Mouse (Mus musculus) heart, embryonic 16.5 days (tissue): ENCODE measurements around the gene Hdac11. TPM values are rescaled to one million over a fixed set of nuclear protein-coding genes. Genes with fewer than 3 reads are reported as not detected.

Experiments
- ATAC-seq: fragments of 200-750 bp; cut with Nextera tagmentation; replicated peaks from 2 replicates; pipeline ENCODE4 v1.8.0; 2017; ENCODE audit warnings: moderate number of reproducible peaks; ENCODE audit not compliant: insufficient read depth, low FRiP score; ENCODE audit errors: extremely low read depth
- H3K27ac ChIP-seq: fragments of 300-500 bp; sonication (generic); 2 replicates; pipeline ENCODE4 v1.5.1; 2014; ENCODE audit warnings: mild to moderate bottlenecking, low read length, control low read depth, moderate library complexity
- H3K27me3 ChIP-seq: fragments of 300-500 bp; sonication (generic); 2 replicates; pipeline ENCODE4 v1.6.1; 2014; ENCODE audit warnings: low read length, mixed read lengths; ENCODE audit not compliant: control insufficient read depth, insufficient read depth
- H3K36me3 ChIP-seq: fragments of 300-500 bp; sonication (generic); 2 replicates; pipeline ENCODE4 v1.6.1; 2014; ENCODE audit not compliant: control insufficient read depth, insufficient read depth
- H3K4me1 ChIP-seq: fragments of 300-500 bp; sonication (generic); 2 replicates; pipeline ENCODE4 v1.6.1; 2014; ENCODE audit warnings: low read length, mixed read lengths; ENCODE audit not compliant: control insufficient read depth, insufficient read depth
- H3K4me2 ChIP-seq: fragments of 300-500 bp; sonication (generic); 2 replicates; pipeline ENCODE4 v1.6.1; 2014; ENCODE audit warnings: low read depth, mild to moderate bottlenecking, control low read depth, low read length
- H3K4me3 ChIP-seq: fragments of 300-500 bp; sonication (generic); 2 replicates; pipeline ENCODE4 v1.5.1; 2014; ENCODE audit warnings: mild to moderate bottlenecking, control low read depth, low read length
- H3K9ac ChIP-seq: fragments of 300-500 bp; sonication (generic); 2 replicates; pipeline ENCODE4 v1.6.1; 2014; ENCODE audit warnings: low read length, control low read depth
- H3K9me3 ChIP-seq: fragments of 300-500 bp; sonication (generic); replicated peaks from 2 replicates; pipeline ENCODE4 v1.6.1; 2016; ENCODE audit warnings: low read length; ENCODE audit not compliant: control insufficient read depth
- WGBS: fragments of 180-500 bp; shearing (Covaris S2); extraction: QIAGEN DNeasy Blood & Tissue Kit; methylation state at CpG from one replicate; pipeline ENCODE4 v1.1.7; 2014; 5-methylcytosine and 5-hydroxymethylcytosine counted together
- polyA plus RNA-seq: library from polyadenylated mRNA; unstranded; fragments of >200 nt; fragmentation: Nextera tagmentation; extraction: Ambion mirVana; gene quantifications from 2 replicates; pipeline ENCODE4 v1.2.1, GENCODE M21; 2015

Gene Hdac11
- polyA plus RNA-seq, 1 experiment from 2014 or later, result 10.8 TPM

- H3K4me1 ChIP-seq, result peaks cover 19% of the 10 kb centered on the region
- no peaks in the 10 kb centered on the region for H3K36me3 ChIP-seq
- H3K4me2 ChIP-seq, result no peak overlapping the region
- no peaks in the 10 kb centered on the region for H3K27me3 ChIP-seq
- 75% methylated on average over 3 of the region's 3 CpGs for WGBS
- H3K9ac ChIP-seq, result no peak overlapping the region
- H3K27ac ChIP-seq, result no peak overlapping the region
- no peaks in the 10 kb centered on the region for H3K9me3 ChIP-seq
- H3K4me3 ChIP-seq, result no peak overlapping the region
- no peak for ATAC-seq
Observed at GRCm38 (mm10) chr6:91184776-91185175, 28.3 kb downstream of the Hdac11 start.

- no peaks in the 10 kb centered on the region for H3K9me3 ChIP-seq
- H3K27me3 ChIP-seq, result no peaks in the 10 kb centered on the region
- 84% methylated on average over 5 of the region's 5 CpGs for WGBS
- H3K27ac ChIP-seq, result no peak overlapping the region
- H3K9ac ChIP-seq, result no peak overlapping the region
- no peaks in the 10 kb centered on the region for H3K36me3 ChIP-seq
- H3K4me1 ChIP-seq, result peaks cover 19% of the 10 kb centered on the region
- no peak overlapping the region for H3K4me2 ChIP-seq
- no peak overlapping the region for H3K4me3 ChIP-seq
- no peak for ATAC-seq
Observed at GRCm38 (mm10) chr6:91185502-91185901, 29.0 kb downstream of the Hdac11 start.

GRCm38 (mm10) chr6:91186161-91186931 is 29.9 kb downstream of the Hdac11 start:
- H3K4me3 ChIP-seq, result no peak overlapping the region
- ATAC-seq, result no peak
- no peak overlapping the region for H3K27ac ChIP-seq
- no peak overlapping the region for H3K9ac ChIP-seq
- H3K36me3 ChIP-seq, result no peaks in the 10 kb centered on the region
- peaks cover 19% of the 10 kb centered on the region for H3K4me1 ChIP-seq
- H3K9me3 ChIP-seq, result no peaks in the 10 kb centered on the region
- WGBS, result 56% methylated on average over 4 of the region's 4 CpGs
- no peak overlapping the region for H3K4me2 ChIP-seq
- no peaks in the 10 kb centered on the region for H3K27me3 ChIP-seq

GRCm38 (mm10) chr6:91186934-91187333 is 30.5 kb downstream of the Hdac11 start:
- Histone ChIP-seq H3K4me1 (peaks cover 18% of the 10 kb centered on the region), H3K27ac (no peak overlapping the region), H3K9me3 (no peaks in the 10 kb centered on the region), H3K36me3 (no peaks in the 10 kb centered on the region), H3K4me3 (no peak overlapping the region), H3K27me3 (no peaks in the 10 kb centered on the region), H3K4me2 (no peak overlapping the region), H3K9ac (no peak overlapping the region)
- WGBS, result 48% methylated on average over 6 of the region's 6 CpGs
- ATAC-seq, result no peak

GRCm38 (mm10) chr6:91187871-91188270 is 31.4 kb downstream of the Hdac11 start:
- Histone ChIP-seq H3K4me2 (no peak overlapping the region), H3K9ac (no peak overlapping the region), H3K27ac (no peak overlapping the region), H3K27me3 (no peaks in the 10 kb centered on the region), H3K4me1 (peaks cover 14% of the 10 kb centered on the region; the same call in 1 of the 2 replicates), H3K36me3 (no peaks in the 10 kb centered on the region), H3K4me3 (no peak overlapping the region), H3K9me3 (no peaks in the 10 kb centered on the region)
- 59% methylated on average over 3 of the region's 3 CpGs for WGBS
- ATAC-seq, result no peak

- H3K27me3 ChIP-seq, result no peaks in the 10 kb centered on the region
- H3K9ac ChIP-seq, result no peak overlapping the region
- no peaks in the 10 kb centered on the region for H3K9me3 ChIP-seq
- ATAC-seq, result no peak
- no peak overlapping the region for H3K4me2 ChIP-seq
- no peaks in the 10 kb centered on the region for H3K36me3 ChIP-seq
- no peak overlapping the region for H3K27ac ChIP-seq
- 91% methylated on average over 6 of the region's 6 CpGs for WGBS
- peaks cover 7% of the 10 kb centered on the region; the same call in 1 of the 2 replicates for H3K4me1 ChIP-seq
- H3K4me3 ChIP-seq, result no peak overlapping the region
Observed at GRCm38 (mm10) chr6:91189971-91190370, 33.5 kb downstream of the Hdac11 start.

GRCm38 (mm10) chr6:91191465-91191864 is 35.0 kb downstream of the Hdac11 start:
- H3K36me3 ChIP-seq, result no peaks in the 10 kb centered on the region
- H3K27ac ChIP-seq, result no peak overlapping the region
- no peak overlapping the region for H3K4me2 ChIP-seq
- no peaks in the 10 kb centered on the region for H3K27me3 ChIP-seq
- 54% methylated on average over 2 of the region's 2 CpGs for WGBS
- H3K9me3 ChIP-seq, result no peaks in the 10 kb centered on the region
- H3K4me3 ChIP-seq, result no peak overlapping the region
- H3K4me1 ChIP-seq, result peaks cover 7% of the 10 kb centered on the region; the same call in 1 of the 2 replicates
- ATAC-seq, result no peak
- no peak overlapping the region for H3K9ac ChIP-seq

GRCm38 (mm10) chr6:91192421-91192820 is 36.0 kb downstream of the Hdac11 start:
- Histone ChIP-seq H3K27me3 (no peaks in the 10 kb centered on the region), H3K9me3 (no peaks in the 10 kb centered on the region), H3K4me2 (no peak overlapping the region), H3K4me1 (peaks cover 6% of the 10 kb centered on the region; the same call in 1 of the 2 replicates), H3K36me3 (no peaks in the 10 kb centered on the region), H3K4me3 (no peak overlapping the region), H3K27ac (no peak overlapping the region), H3K9ac (no peak overlapping the region)
- no peak for ATAC-seq
- 63% methylated on average over 3 of the region's 3 CpGs for WGBS

- 64% methylated on average over 1 of the region's 1 CpGs for whole genome bisulfite sequencing
- Histone ChIP-seq H3K9ac (no peak overlapping the region), H3K27ac (no peak overlapping the region), H3K4me2 (no peak overlapping the region), H3K4me3 (no peak overlapping the region), H3K27me3 (no peaks in the 10 kb centered on the region), H3K36me3 (no peaks in the 10 kb centered on the region), H3K4me1 (no peaks in the 10 kb centered on the region), H3K9me3 (no peaks in the 10 kb centered on the region)
- no peak for ATAC-seq
Observed at GRCm38 (mm10) chr6:91192851-91193545, 36.5 kb downstream of the Hdac11 start.
